Mouse (Mus musculus): Measurements from ENCODE around the gene Nav2. TPM values are rescaled to one million over a fixed set of nuclear protein-coding genes. Genes with fewer than 3 reads are reported as not detected.

Nav2 gene
- total and polyA plus RNA-seq, 3 experiments, result under 0.01 TPM; not detected in 2

- H3K4me2 ChIP-seq (ENCODE audit: insufficient read depth, low read depth, poor library complexity, severe bottlenecking), result no peak overlapping the region
- no peak for TF ChIP-seq HCFC1 (IDR thresholded peaks at IDR 0.05; ENCODE audit: low read depth, low read length)
- no peak overlapping the region for H3K27ac ChIP-seq (ENCODE audit: insufficient read depth, low read depth)
- no peaks in the 10 kb centered on the region for H3K4me1 ChIP-seq (ENCODE audit: control insufficient read depth in 1 of 2, insufficient read depth in 2 of 2)
- H3K79me2 ChIP-seq (replicated peaks; ENCODE audit: control insufficient read depth, extremely low read depth, insufficient read depth, poor library complexity, severe bottlenecking), result no peaks in the 10 kb centered on the region
- dilution Hi-C loops (cut with MboI; ENCODE audit: extremely low pct_ligation_motif_present, extremely low pct_unique_long_range_greater_than_20kb, low sequenced_read_pairs), result no loop called here
- H3K4me3 ChIP-seq (replicated peaks in 1 of 3; ENCODE audit: low read depth in 2 of 3, low read length in 2 of 3, poor library complexity in 1 of 3), result no peak overlapping the region
- in situ Hi-C loops (cut with MboI; ENCODE audit: low pct_ligation_motif_present, low pct_unique_long_range_greater_than_20kb, low sequenced_read_pairs), result no loop called here
- H3K27me3 ChIP-seq (replicated peaks), result peaks cover 60% of the 10 kb centered on the region
- no peak for DNase-seq (ENCODE audit: extremely low read depth)
- H3K9ac ChIP-seq (ENCODE audit: insufficient read depth, low read depth), result no peak overlapping the region
- no peaks in the 10 kb centered on the region for H3K9me3 ChIP-seq (replicated peaks; ENCODE audit: low read length)
- no peaks in the 10 kb centered on the region for H3K36me3 ChIP-seq (replicated peaks in 1 of 2; ENCODE audit: control insufficient read depth in 1 of 2, insufficient read depth in 1 of 2, low read length in 1 of 2)
These were observed 500.1 kb downstream of the Nav2 start for GRCm38 (mm10) chr7:49408625-49409024.

- Histone ChIP-seq H3K27me3 (replicated peaks) (peaks cover 62% of the 10 kb centered on the region), H3K9ac (ENCODE audit: insufficient read depth, low read depth) (no peak overlapping the region), H3K9me3 (replicated peaks; ENCODE audit: low read length) (no peaks in the 10 kb centered on the region), H3K4me3 (replicated peaks in 1 of 3; ENCODE audit: low read depth in 2 of 3, low read length in 2 of 3, poor library complexity in 1 of 3) (no peak overlapping the region), H3K79me2 (replicated peaks; ENCODE audit: control insufficient read depth, extremely low read depth, insufficient read depth, poor library complexity, severe bottlenecking) (no peaks in the 10 kb centered on the region), H3K4me1 (ENCODE audit: control insufficient read depth in 1 of 2, insufficient read depth in 2 of 2) (no peaks in the 10 kb centered on the region), H3K36me3 (replicated peaks in 1 of 2; ENCODE audit: control insufficient read depth in 1 of 2, insufficient read depth in 1 of 2, low read length in 1 of 2) (no peaks in the 10 kb centered on the region), H3K4me2 (ENCODE audit: insufficient read depth, low read depth, poor library complexity, severe bottlenecking) (no peak overlapping the region), H3K27ac (ENCODE audit: insufficient read depth, low read depth) (no peak overlapping the region)
- dilution Hi-C loops (cut with MboI; ENCODE audit: extremely low pct_ligation_motif_present, extremely low pct_unique_long_range_greater_than_20kb, low sequenced_read_pairs), result no loop called here
- in situ Hi-C loops (cut with MboI; ENCODE audit: low pct_ligation_motif_present, low pct_unique_long_range_greater_than_20kb, low sequenced_read_pairs), result no loop called here
- DNase-seq (ENCODE audit: extremely low read depth), result no peak
- TF ChIP-seq PAX5 (IDR thresholded peaks at IDR 0.05; ENCODE audit: low read length) (no peak), MAFK (IDR thresholded peaks at IDR 0.05; ENCODE audit: insufficient replicate concordance, low read length) (no peak), TCF12 (IDR thresholded peaks at IDR 0.05; ENCODE audit: low read depth, low read length) (no peak), ZMIZ1 (IDR thresholded peaks at IDR 0.05; ENCODE audit: low read depth, low read length) (no peak), MEF2A (IDR thresholded peaks at IDR 0.05; ENCODE audit: borderline replicate concordance, low read depth, low read length) (no peak), ZNF384 (IDR thresholded peaks at IDR 0.05; ENCODE audit: low read depth, low read length) (no peak), RCOR1 (conservative IDR thresholded peaks at IDR 0.05; ENCODE audit: low read depth, low read length) (no peak), MYC (IDR thresholded peaks at IDR 0.05; ENCODE audit: low read depth, low read length) (no peak), UBTF (IDR thresholded peaks at IDR 0.05; ENCODE audit: low read depth, low read length) (no peak), RAD21 (IDR thresholded peaks at IDR 0.05; ENCODE audit: low read depth, low read length) (no peak), KAT2A (IDR thresholded peaks at IDR 0.05; ENCODE audit: insufficient replicate concordance, low read length) (no peak), JUND (conservative IDR thresholded peaks at IDR 0.05; ENCODE audit: low read depth, low read length) (no peak), USF1 (IDR thresholded peaks at IDR 0.05; ENCODE audit: low read depth, low read length) (no peak), BHLHE40 (IDR thresholded peaks at IDR 0.05; ENCODE audit: low read depth, low read length) (no peak)
These were observed 500.7 kb downstream of the Nav2 start for GRCm38 (mm10) chr7:49409265-49409664.
